Mouse (Mus musculus): ENCODE measurements around the gene Mcrip2. TPM values are rescaled to one million over a fixed set of nuclear protein-coding genes. Genes with fewer than 3 reads are reported as not detected.

Mcrip2 gene
- polyA plus RNA-seq, 1 experiment from 2014 or later = 127 TPM

GRCm38 (mm10) chr17:25831451-25832281 is 36.9 kb downstream of the Mcrip2 start:
- H3K9me3 ChIP-seq (ENCODE audit: low read length) = no peaks in the 10 kb centered on the region
- peak overlapping the region; percentile 75 for H3K4me3 ChIP-seq (ENCODE audit: low read depth, low read length)
- peak overlapping the region; percentile 84 for H3K9ac ChIP-seq (replicated peaks)
- H3K4me2 ChIP-seq (ENCODE audit: low read depth, low read length) = peak overlapping the region; percentile 99
- H3K27ac ChIP-seq (ENCODE audit: low read depth) = peak overlapping the region; percentile 99
- no peak for ATAC-seq
- peaks cover 62% of the 10 kb centered on the region for H3K4me1 ChIP-seq (ENCODE audit: insufficient read depth)
- peaks cover 27% of the 10 kb centered on the region for H3K36me3 ChIP-seq (replicated peaks; ENCODE audit: insufficient read depth, low read length)
- 48% methylated on average over 21 of the region's 21 CpGs for WGBS (ENCODE audit: insufficient replicate concordance)
- DNase-seq = no peak
- TF ChIP-seq EP300 (IDR thresholded peaks at IDR 0.05; ENCODE audit: low read depth) (no peak), CTCF (IDR thresholded peaks at IDR 0.05; ENCODE audit: low read depth) (no peak)
- no peaks in the 10 kb centered on the region for H3K27me3 ChIP-seq (ENCODE audit: insufficient read depth, low read length)

DNA sequence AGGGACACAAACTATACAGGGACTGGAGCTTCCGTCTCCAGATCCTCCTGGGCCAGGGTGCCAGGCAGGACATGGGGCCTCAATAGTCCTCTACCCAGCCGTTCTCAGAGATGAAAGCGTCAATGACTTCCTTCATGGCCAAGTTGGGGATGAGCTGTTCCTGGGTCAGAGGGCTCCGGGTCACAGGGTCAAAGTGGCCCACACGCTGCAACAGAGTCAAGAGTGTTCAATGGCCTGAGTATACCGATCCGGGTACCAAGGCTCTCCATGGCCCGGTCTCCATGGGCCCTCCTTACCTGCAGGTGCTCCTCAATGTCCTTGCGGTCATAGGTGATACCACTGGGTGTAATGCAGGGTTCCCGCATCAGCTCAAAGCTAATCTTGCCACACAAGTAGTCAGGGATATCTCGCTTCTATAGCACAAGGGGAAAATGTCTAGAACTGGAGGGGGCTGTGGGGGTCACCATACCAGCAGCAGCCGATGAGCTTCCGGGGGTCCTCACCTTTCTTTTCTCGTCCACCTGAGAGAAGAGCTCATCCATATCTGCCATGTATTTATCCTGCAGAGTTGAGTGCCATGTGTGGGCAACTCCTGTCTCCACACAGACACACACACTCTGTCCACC is 37.6 kb downstream of the Mcrip2 start:
- no peak for ATAC-seq
- H3K4me3 ChIP-seq (ENCODE audit: low read depth, low read length) = peak overlapping the region; percentile 75

GRCm38 (mm10) chr17:25830200-25830753 is 38.3 kb downstream of the Mcrip2 start:
- no peak overlapping the region for H3K4me3 ChIP-seq (ENCODE audit: low read depth, low read length)

More for the DNA sequence above, 37.6 kb downstream of the Mcrip2 start:
- Histone ChIP-seq H3K36me3 (replicated peaks; ENCODE audit: insufficient read depth, low read length) (peaks cover 31% of the 10 kb centered on the region), H3K27ac (ENCODE audit: low read depth) (no peak overlapping the region), H3K27me3 (ENCODE audit: insufficient read depth, low read length) (no peaks in the 10 kb centered on the region), H3K4me1 (ENCODE audit: insufficient read depth) (peaks cover 55% of the 10 kb centered on the region), H3K9ac (replicated peaks) (peak overlapping the region; percentile 34; the same call in 1 of the 2 replicates), H3K4me2 (ENCODE audit: low read depth, low read length) (peak overlapping the region; percentile 99), H3K9me3 (ENCODE audit: low read length) (no peaks in the 10 kb centered on the region)
- TF ChIP-seq EP300 (IDR thresholded peaks at IDR 0.05; ENCODE audit: low read depth) (no peak), CTCF (IDR thresholded peaks at IDR 0.05; ENCODE audit: low read depth) (no peak)
- no peak for DNase-seq
- WGBS (ENCODE audit: insufficient replicate concordance) = 80% methylated on average over 14 of the region's 14 CpGs

GRCm38 (mm10) chr17:25829558-25830017 is 39.0 kb downstream of the Mcrip2 start:
- H3K27ac ChIP-seq (ENCODE audit: low read depth) = peak overlapping the region; percentile 67
- H3K9ac ChIP-seq (replicated peaks) = peak overlapping the region; percentile 63
- no peaks in the 10 kb centered on the region for H3K27me3 ChIP-seq (ENCODE audit: insufficient read depth, low read length)
- H3K4me3 ChIP-seq (ENCODE audit: low read depth, low read length) = peak overlapping the region; percentile 56
- H3K4me1 ChIP-seq (ENCODE audit: insufficient read depth) = peaks cover 50% of the 10 kb centered on the region
- no peak for DNase-seq
- ATAC-seq = no peak
- TF ChIP-seq EP300 (IDR thresholded peaks at IDR 0.05; ENCODE audit: low read depth) = no peak
- no peak for TF ChIP-seq CTCF (IDR thresholded peaks at IDR 0.05; ENCODE audit: low read depth)
- 39% methylated on average over 8 of the region's 8 CpGs for WGBS (ENCODE audit: insufficient replicate concordance)
- H3K36me3 ChIP-seq (replicated peaks; ENCODE audit: insufficient read depth, low read length) = peaks cover 31% of the 10 kb centered on the region
- no peaks in the 10 kb centered on the region for H3K9me3 ChIP-seq (ENCODE audit: low read length)
- H3K4me2 ChIP-seq (ENCODE audit: low read depth, low read length) = peak overlapping the region; percentile 78

More at GRCm38 (mm10) chr17:25830200-25830753, 38.3 kb downstream of the Mcrip2 start:
- no peak for ATAC-seq
- TF ChIP-seq EP300 (IDR thresholded peaks at IDR 0.05; ENCODE audit: low read depth) = no peak
- TF ChIP-seq CTCF (IDR thresholded peaks at IDR 0.05; ENCODE audit: low read depth) = no peak
- Histone ChIP-seq H3K4me2 (ENCODE audit: low read depth, low read length) (peak overlapping the region; percentile 78; the same call in 1 of the 2 replicates), H3K27ac (ENCODE audit: low read depth) (no peak overlapping the region), H3K9ac (replicated peaks) (peak overlapping the region; percentile 34), H3K9me3 (ENCODE audit: low read length) (no peaks in the 10 kb centered on the region), H3K4me1 (ENCODE audit: insufficient read depth) (peaks cover 52% of the 10 kb centered on the region), H3K27me3 (ENCODE audit: insufficient read depth, low read length) (no peaks in the 10 kb centered on the region), H3K36me3 (replicated peaks; ENCODE audit: insufficient read depth, low read length) (peaks cover 31% of the 10 kb centered on the region)
- no peak for DNase-seq
- WGBS (ENCODE audit: insufficient replicate concordance) = 72% methylated on average over 4 of the region's 4 CpGs

GRCm38 (mm10) chr17:25828712-25829557 is 39.6 kb downstream of the Mcrip2 start, which contains the start of gene Jmjd8:
TSS of gene Jmjd8 (plus strand) at chr17:25828867.
- Histone ChIP-seq H3K9me3 (ENCODE audit: low read length) (no peaks in the 10 kb centered on the region), H3K4me2 (ENCODE audit: low read depth, low read length) (peak within 1 kb of the TSS; percentile 78), H3K27me3 (ENCODE audit: insufficient read depth, low read length) (no peaks in the 10 kb centered on the region), H3K27ac (ENCODE audit: low read depth) (peak within 1 kb of the TSS; percentile 67), H3K36me3 (replicated peaks; ENCODE audit: insufficient read depth, low read length) (peaks cover 31% of the 10 kb centered on the region), H3K9ac (replicated peaks) (peak within 1 kb of the TSS; percentile 63), H3K4me3 (ENCODE audit: low read depth, low read length) (peak within 1 kb of the TSS; percentile 56), H3K4me1 (ENCODE audit: insufficient read depth) (peaks cover 50% of the 10 kb centered on the region)
- TF ChIP-seq EP300 (IDR thresholded peaks at IDR 0.05; ENCODE audit: low read depth) (no peak), CTCF (IDR thresholded peaks at IDR 0.05; ENCODE audit: low read depth) (peak; percentile 59)
- ATAC-seq (peak; percentile 31), DNase-seq (peak; percentile 83)
- WGBS (ENCODE audit: insufficient replicate concordance) = 1% methylated on average over 32 of the region's 32 CpGs
